Mouse (Mus musculus) erythroblast, embryonic 14.5 days (primary cell): ENCODE data around the gene Ppara. TPM values are rescaled to one million over a fixed set of nuclear protein-coding genes. Genes with fewer than 3 reads are reported as not detected.
"Not testable (repeated sequence)": the region's sequence is repeated elsewhere in the genome, so short reads cannot be mapped to it uniquely, and the experiment has no call there.

Experiments
- H3K27me3 ChIP-seq: 2 replicates; pipeline ENCODE4 v1.6.1; 2012; ENCODE audit warnings: inconsistent platforms; ENCODE audit not compliant: control insufficient read depth
- H3K36me3 ChIP-seq: 2 replicates; pipeline ENCODE4 v1.6.1; 2012; ENCODE audit warnings: mild to moderate bottlenecking, inconsistent platforms; ENCODE audit not compliant: control insufficient read depth
- H3K4me1 ChIP-seq: 2 replicates; pipeline ENCODE4 v1.6.1; 2012; ENCODE audit warnings: inconsistent platforms; ENCODE audit not compliant: control insufficient read depth
- H3K4me3 ChIP-seq: replicated peaks from 2 replicates; pipeline ENCODE3; 2012; ENCODE audit warnings: moderate library complexity, mild to moderate bottlenecking, inconsistent platforms
- H3K9me3 ChIP-seq: 2 replicates; pipeline ENCODE4 v1.6.1; 2012; ENCODE audit warnings: low read length, inconsistent platforms, mixed read lengths; ENCODE audit not compliant: control insufficient read depth
- GATA1 ChIP-seq: IDR thresholded peaks from 2 replicates; pipeline ENCODE4 v1.6.1; 2012; ENCODE audit warnings: low read length, inconsistent platforms, mixed read lengths
- TAL1 ChIP-seq: IDR thresholded peaks from 3 replicates; pipeline ENCODE4 v1.6.1; 2012; ENCODE audit warnings: low read length, inconsistent platforms, mixed read lengths
- polyA plus RNA-seq: library from polyadenylated mRNA; stranded (reverse); fragments of >175 nt; gene quantifications from 2 replicates; pipeline ENCODE4 v1.2.3, GENCODE M21; 2012

Ppara gene
- polyA plus RNA-seq, 1 experiment, result not detected

DNA sequence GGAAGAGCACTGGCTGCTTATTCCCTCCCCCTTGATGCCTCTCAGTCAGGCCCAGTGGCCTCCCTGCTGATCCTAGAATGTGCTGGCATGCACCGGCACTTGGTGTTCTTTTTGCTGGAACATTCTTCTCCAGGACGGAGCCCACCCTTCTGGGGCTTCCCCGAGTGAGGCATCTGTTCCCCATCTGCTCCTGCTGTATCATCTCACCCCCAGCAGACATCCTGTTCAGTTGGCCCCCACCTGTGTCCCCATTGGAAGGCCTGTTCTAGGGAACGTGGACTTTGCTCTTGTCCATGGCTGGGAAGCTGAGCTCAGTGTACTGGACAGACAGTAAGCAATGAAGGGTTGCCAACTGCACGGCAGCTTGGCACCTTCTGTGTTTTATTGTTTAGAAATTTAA is 42.0 kb downstream of the Ppara start:
- H3K9me3 ChIP-seq, result no peaks in the 10 kb centered on the region
- no peaks in the 10 kb centered on the region for H3K27me3 ChIP-seq
- H3K4me3 ChIP-seq, result no peak overlapping the region
- H3K4me1 ChIP-seq, result no peaks in the 10 kb centered on the region
- TF ChIP-seq GATA1 (no peak), TAL1 (no peak)
- no peaks in the 10 kb centered on the region for H3K36me3 ChIP-seq

DNA sequence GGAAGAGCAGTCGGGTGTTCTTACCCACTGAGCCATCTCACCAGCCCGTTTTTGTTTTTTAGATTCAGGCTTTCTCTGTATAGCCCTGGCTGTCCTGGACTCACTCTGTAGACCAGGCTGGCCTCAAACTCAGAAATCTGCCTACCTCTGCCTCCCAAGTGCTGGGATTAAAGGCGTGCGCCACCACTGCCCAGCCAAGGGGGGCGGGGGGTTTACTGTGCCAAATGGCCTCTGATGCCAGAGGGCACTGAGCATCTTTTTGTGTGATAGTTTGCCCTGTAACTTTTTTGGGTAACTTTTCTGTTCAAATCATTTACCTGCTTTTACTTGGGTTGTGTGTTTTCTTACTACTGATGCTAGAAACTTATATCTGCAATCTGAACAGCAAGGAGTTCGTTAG is 44.1 kb downstream of the Ppara start:
- not testable (repeated sequence) for H3K4me1 ChIP-seq, H3K4me3 ChIP-seq, H3K36me3 ChIP-seq, H3K27me3 ChIP-seq, H3K9me3 ChIP-seq

- TF ChIP-seq GATA1 (no peak), TAL1 (no peak)
Measured at GRCm38 (mm10) chr15:85783146-85783545, 48.4 kb downstream of the Ppara start.

GRCm38 (mm10) chr15:85784341-85784740 is 49.6 kb downstream of the Ppara start:
- TF ChIP-seq TAL1 (no peak), GATA1 (no peak)
- Histone ChIP-seq H3K27me3 (no peaks in the 10 kb centered on the region), H3K36me3 (no peaks in the 10 kb centered on the region; the same call in 1 of the 2 replicates), H3K9me3 (0 out of 2 replicates have a peak, but pooled peaks cover 2% of the 10 kb centered on the region), H3K4me1 (no peaks in the 10 kb centered on the region), H3K4me3 (no peak overlapping the region)

More at GRCm38 (mm10) chr15:85783146-85783545, 48.4 kb downstream of the Ppara start:
- no peaks in the 10 kb centered on the region for H3K4me1 ChIP-seq
- H3K36me3 ChIP-seq, result no peaks in the 10 kb centered on the region; the same call in 1 of the 2 replicates
- H3K4me3 ChIP-seq, result no peak overlapping the region
- no peaks in the 10 kb centered on the region for H3K27me3 ChIP-seq
- 0 out of 2 replicates have a peak, but pooled peaks cover 2% of the 10 kb centered on the region for H3K9me3 ChIP-seq

- no peaks in the 10 kb centered on the region for H3K27me3 ChIP-seq
- no peaks in the 10 kb centered on the region for H3K4me1 ChIP-seq
- no peaks in the 10 kb centered on the region; the same call in 1 of the 2 replicates for H3K36me3 ChIP-seq
- TF ChIP-seq GATA1 (no peak), TAL1 (no peak)
- H3K4me3 ChIP-seq, result no peak overlapping the region
- H3K9me3 ChIP-seq, result 0 out of 2 replicates have a peak, but pooled peaks cover 2% of the 10 kb centered on the region
Measured at GRCm38 (mm10) chr15:85786711-85787110, 51.9 kb downstream of the Ppara start.

DNA sequence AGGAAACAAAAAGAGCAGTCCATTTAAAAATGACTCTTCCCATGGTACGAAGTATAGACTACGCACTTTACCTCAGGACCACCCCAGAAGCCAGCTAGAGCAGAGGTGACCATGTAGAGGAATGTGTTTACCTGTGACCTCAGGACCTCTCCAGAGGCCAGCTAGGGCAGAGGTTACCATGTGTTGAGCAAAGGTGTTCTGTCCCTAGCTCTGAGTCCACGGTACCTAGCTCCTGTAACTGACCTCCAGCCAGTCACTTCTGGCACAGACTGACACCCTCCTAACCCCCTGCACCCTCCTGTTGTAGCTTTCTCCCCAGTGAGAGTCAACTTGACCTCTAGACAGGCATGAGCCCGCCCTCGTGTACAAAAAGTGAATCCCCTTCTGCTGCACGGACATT is 52.7 kb downstream of the Ppara start:
- H3K4me1 ChIP-seq, result no peaks in the 10 kb centered on the region
- 0 out of 2 replicates have a peak, but pooled peaks cover 2% of the 10 kb centered on the region for H3K9me3 ChIP-seq
- no peak overlapping the region for H3K4me3 ChIP-seq
- no peaks in the 10 kb centered on the region for H3K27me3 ChIP-seq
- TF ChIP-seq TAL1 (no peak), GATA1 (no peak)
- no peaks in the 10 kb centered on the region; the same call in 1 of the 2 replicates for H3K36me3 ChIP-seq

DNA sequence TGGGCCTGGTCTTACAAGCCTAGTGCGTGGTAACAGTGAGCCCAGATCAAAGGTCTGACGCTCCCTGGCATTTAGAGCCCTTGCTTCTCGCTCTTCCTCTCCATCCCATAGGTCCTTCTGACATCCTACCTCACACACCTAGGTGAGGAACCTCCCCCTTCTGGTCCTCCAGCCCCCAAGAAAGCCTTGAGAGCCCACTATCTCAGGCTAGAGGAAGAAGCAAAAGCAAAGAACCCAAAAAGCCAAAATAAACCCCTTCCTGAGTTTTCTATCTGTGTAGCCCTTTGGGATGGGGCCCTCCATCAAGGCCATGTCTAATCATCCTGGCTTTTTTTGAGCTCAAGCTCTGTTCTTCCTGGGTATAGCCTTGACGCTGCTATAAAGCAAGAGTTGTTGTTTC is 53.3 kb downstream of the Ppara start:
- H3K4me1 ChIP-seq, result no peaks in the 10 kb centered on the region
- H3K36me3 ChIP-seq, result no peaks in the 10 kb centered on the region; the same call in 1 of the 2 replicates
- H3K9me3 ChIP-seq, result 0 out of 2 replicates have a peak, but pooled peaks cover 2% of the 10 kb centered on the region
- TF ChIP-seq GATA1 (no peak), TAL1 (no peak)
- H3K27me3 ChIP-seq, result no peaks in the 10 kb centered on the region
- no peak overlapping the region for H3K4me3 ChIP-seq

DNA sequence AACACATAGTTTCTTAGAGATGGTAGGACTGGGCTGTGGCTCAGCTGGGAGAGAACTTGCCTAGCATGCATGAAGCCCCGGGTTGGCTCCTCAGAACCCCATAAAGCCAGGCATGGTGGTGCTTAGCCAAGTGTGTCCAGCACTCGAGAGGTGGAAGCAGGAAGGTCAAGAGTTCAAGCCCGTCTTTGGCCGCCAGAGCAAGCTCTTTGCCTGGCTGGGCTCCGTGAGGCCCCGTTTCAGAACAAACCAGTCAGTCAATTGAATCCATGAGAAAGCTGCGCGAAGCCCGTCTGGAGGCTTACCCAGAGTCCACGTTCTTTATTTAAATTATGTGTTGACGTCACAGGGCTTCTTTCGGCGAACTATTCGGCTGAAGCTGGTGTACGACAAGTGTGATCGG is 53.9 kb downstream of the Ppara start:
- TF ChIP-seq GATA1 (no peak), TAL1 (no peak)
- Histone ChIP-seq H3K4me1 (no peaks in the 10 kb centered on the region), H3K9me3 (no peaks in the 10 kb centered on the region), H3K4me3 (no peak overlapping the region), H3K27me3 (no peaks in the 10 kb centered on the region), H3K36me3 (no peaks in the 10 kb centered on the region; the same call in 1 of the 2 replicates)

GRCm38 (mm10) chr15:85791449-85791848 is 56.7 kb downstream of the Ppara start:
- Histone ChIP-seq H3K36me3 (no peaks in the 10 kb centered on the region; the same call in 1 of the 2 replicates), H3K4me1 (no peaks in the 10 kb centered on the region), H3K4me3 (no peak overlapping the region), H3K27me3 (no peaks in the 10 kb centered on the region), H3K9me3 (no peaks in the 10 kb centered on the region)
- TF ChIP-seq GATA1 (no peak), TAL1 (no peak)

- TF ChIP-seq TAL1 (no peak), GATA1 (no peak)
- Histone ChIP-seq H3K27me3 (no peaks in the 10 kb centered on the region), H3K4me1 (no peaks in the 10 kb centered on the region), H3K9me3 (no peaks in the 10 kb centered on the region), H3K36me3 (no peaks in the 10 kb centered on the region; the same call in 1 of the 2 replicates), H3K4me3 (no peak overlapping the region)
Measured at GRCm38 (mm10) chr15:85792819-85793218, 58.0 kb downstream of the Ppara start.
